Mouse (Mus musculus) megakaryocyte, embryonic 14.5 days (primary cell): ENCODE results near the gene Upf1.

Experiments
- FLI1 ChIP-seq: IDR thresholded peaks from 2 replicates; pipeline ENCODE4 v1.6.1; 2012; ENCODE audit warnings: low read length, inconsistent platforms, mixed read lengths
- GATA1 ChIP-seq: IDR thresholded peaks from 3 replicates; pipeline ENCODE4 v1.6.1; 2012; ENCODE audit warnings: mixed read lengths, low read length, inconsistent platforms, borderline replicate concordance

- TF ChIP-seq GATA1 (no peak), FLI1 (no peak)
Observed at GRCm38 (mm10) chr8:70371951-70372350, 18.9 kb upstream of the Upf1 start.
